ENCODE assay signal across 26 mouse cellular contexts in genomic region chr5:143122673-143123072, GRCm38 (mm10). TPM values are rescaled to one million over a fixed set of nuclear protein-coding genes. Genes with fewer than 3 reads are reported as not detected.
"Had no signal": no experiment of that assay in that cellular context is flagged by ENCODE, and none has a peak within 500 bp of the region (broad histone marks: within the 10 kb centered on the region; RNA-seq: fewer than 3 reads in every experiment).

No protein-coding gene starts in this region.

- H3K9ac ChIP-seq: lung, embryonic 14.5 days; midbrain, embryonic 13.5 days; midbrain, embryonic 15.5 days; neural tube, embryonic 13.5 days; neural tube, embryonic 15.5 days had no signal

- H3K4me2 ChIP-seq: lung, embryonic 14.5 days; midbrain, embryonic 13.5 days; midbrain, embryonic 15.5 days; neural tube, embryonic 13.5 days; neural tube, embryonic 15.5 days had no signal

- ATAC-seq: midbrain, embryonic 13.5 days; midbrain, embryonic 15.5 days had no signal

- H3K36me3 ChIP-seq: midbrain, embryonic 10.5 days; midbrain, embryonic 13.5 days; midbrain, embryonic 15.5 days; neural tube, embryonic 13.5 days; neural tube, embryonic 15.5 days had no signal

- H3K4me3 ChIP-seq: midbrain, embryonic 10.5 days; midbrain, embryonic 13.5 days; midbrain, embryonic 15.5 days; myocyte; neural tube, embryonic 13.5 days; neural tube, embryonic 15.5 days had no signal

- H3K27ac ChIP-seq: midbrain, embryonic 10.5 days; midbrain, embryonic 13.5 days; midbrain, embryonic 15.5 days; neural tube, embryonic 13.5 days; neural tube, embryonic 15.5 days had no signal

- H3K27me3 ChIP-seq: midbrain, embryonic 13.5 days; midbrain, embryonic 15.5 days; neural tube, embryonic 13.5 days; neural tube, embryonic 15.5 days had no signal

- H3K9me3 ChIP-seq: midbrain, embryonic 10.5 days; midbrain, embryonic 13.5 days; midbrain, embryonic 15.5 days; neural tube, embryonic 13.5 days; neural tube, embryonic 15.5 days had no signal

- DNase-seq: lung, adult 18-20 months; lung, embryonic 14.5 days; lung, postnatal 10 days; lung, postnatal 4 days; retina, postnatal 1 day; right cerebral cortex, adult 18-20 months; right cerebral cortex, postnatal 25 days; right cerebral cortex, postnatal 4 days; spleen, adult 18-20 months; thymus, adult 18-20 months; thymus, postnatal 14 days; thymus, postnatal 4 days had no signal

- H3K4me1 ChIP-seq: neural tube, embryonic 13.5 days had no signal

RNA-seq across cellular contexts. Expression of gene Olfr718-ps1, which starts 24.7 kb away (rescaled TPM):
- total RNA-seq: megakaryocyte, adult 5-6 weeks; megakaryocyte-erythroid progenitor cell, adult 5-6 weeks had no signal
- polyA plus RNA-seq: lung, embryonic 14.5 days; lung, embryonic 16.5 days; midbrain, embryonic 10.5 days; myocyte; neural tube, embryonic 11.5 days; neural tube, embryonic 15.5 days; small intestine, adult 2 months; stomach, embryonic 16.5 days; urinary bladder, adult 2 months had no signal

RNA-seq across cellular contexts. Expression of gene Spdye4b, which starts 58.1 kb away (rescaled TPM):
- total RNA-seq: megakaryocyte, adult 5-6 weeks; megakaryocyte-erythroid progenitor cell, adult 5-6 weeks had no signal
- polyA plus RNA-seq: lung, embryonic 14.5 days; midbrain, embryonic 10.5 days; midbrain, embryonic 15.5 days; myocyte; neural tube, embryonic 11.5 days; neural tube, embryonic 13.5 days; neural tube, embryonic 15.5 days; small intestine, adult 2 months; stomach, embryonic 14.5 days; stomach, embryonic 16.5 days; urinary bladder, adult 2 months had no signal
